ENCODE assay signal across 8 mouse cellular contexts in the genomic region with DNA sequence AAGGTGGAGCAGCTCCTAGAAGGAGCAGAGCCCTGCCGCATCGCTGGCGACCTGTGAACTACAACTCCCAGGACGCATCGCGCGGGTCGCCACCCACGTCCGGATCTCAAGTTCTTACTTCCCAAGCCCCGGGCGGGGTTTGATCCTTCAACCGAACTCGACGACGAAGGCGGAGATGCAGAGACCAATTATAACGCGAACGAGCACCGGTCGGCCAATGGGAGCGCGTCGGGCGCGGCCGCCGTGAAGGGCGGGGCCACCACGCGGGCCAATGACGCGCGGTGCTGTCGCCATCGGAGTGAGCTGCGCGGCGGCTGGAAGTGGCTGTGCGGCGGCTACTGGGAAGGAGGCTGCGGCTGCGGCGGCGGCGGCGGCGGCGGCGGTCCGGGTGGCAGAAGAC. TPM values are rescaled to one million over a fixed set of nuclear protein-coding genes. Genes with fewer than 3 reads are reported as not detected.
DNase-seq lines count a peak whose midpoint lies in the region; ATAC-seq lines count a peak whose summit lies in the region.

A gene (plus strand): TSS at position 284 of the 400 bp plus-strand sequence.

- no peaks in the 10 kb centered on the region for H3K27me3 ChIP-seq in hindbrain, embryonic 11.5 days (ENCODE audit: control insufficient read depth, insufficient read depth, low read length)

- peaks cover 9% of the 10 kb centered on the region for H3K4me1 ChIP-seq in hindbrain, embryonic 11.5 days (replicated peaks; ENCODE audit: control insufficient read depth, insufficient read depth, low read length)

- peak; percentile 88 for ATAC-seq in hindbrain, embryonic 11.5 days (ENCODE audit: low FRiP score)

- H3K36me3 ChIP-seq in hindbrain, embryonic 11.5 days (ENCODE audit: control insufficient read depth, insufficient read depth, low read length), result peaks cover 4% of the 10 kb centered on the region; the same call in 1 of the 2 replicates

- H3K27ac ChIP-seq in hindbrain, embryonic 11.5 days (ENCODE audit: low read depth, low read length), result peak within 1 kb of the TSS; percentile 71

- peak; percentile 99 for DNase-seq in Muller cell, postnatal 12 days (ENCODE audit: inconsistent ontology term)
- DNase-seq in cerebellum, adult 9-11 months, result peak; percentile 99
- DNase-seq in frontal cortex, adult 2 months (ENCODE audit: extremely low spot score in 1 of 2, low spot score in 1 of 2), result peak; percentile 98 to 99
- peak; percentile 98 for DNase-seq in hindbrain, embryonic 11.5 days (ENCODE audit: low spot score)
- DNase-seq in layer of hippocampus, postnatal 10 days (ENCODE audit: low spot score in 2 of 2), result peak; percentile 95 to 96
- DNase-seq in lung, postnatal 10 days, result peak; percentile 99
- peak; percentile 96 for DNase-seq in ovary, postnatal 36 days (ENCODE audit: low spot score)
- peak; percentile 96 for DNase-seq in thymus, postnatal 25 days

- H3K9me3 ChIP-seq in hindbrain, embryonic 11.5 days (ENCODE audit: control insufficient read depth, low read length), result no peaks in the 10 kb centered on the region

- WGBS in hindbrain, embryonic 11.5 days, result under 1% methylated on average over 44 of the region's 52 CpGs

- H3K4me2 ChIP-seq in hindbrain, embryonic 11.5 days (replicated peaks; ENCODE audit: low read depth, low read length), result peak within 1 kb of the TSS; percentile 63

- peak within 1 kb of the TSS; percentile 84 for H3K4me3 ChIP-seq in hindbrain, embryonic 11.5 days (ENCODE audit: low read depth, low read length)

- peak within 1 kb of the TSS; percentile 75 for H3K9ac ChIP-seq in hindbrain, embryonic 11.5 days (ENCODE audit: low read depth, low read length)

RNA-seq across cellular contexts. Expression of the gene that starts here (rescaled TPM):
- polyA plus RNA-seq in frontal cortex, adult 2 months (2012; rRNA removed), result 123 and 146 TPM in 2 replicates
- 143 and 155 TPM in 2 replicates for polyA plus RNA-seq in hindbrain, embryonic 11.5 days (2014; fragmentation: Nextera tagmentation; extraction: Ambion mirVana)
- 100 to 1,000 TPM; 128 to 130 TPM for total RNA-seq in layer of hippocampus, postnatal 10 days (2021)

Comparison
In these comparisons a context has a peak if more than half of its experiments do, and no peak if none do; other contexts are left out.
1. Peak in every context shown above with its lines: DNase-seq, ATAC-seq, H3K4me3 ChIP-seq and H3K27ac ChIP-seq.